Mouse (Mus musculus) cerebellum, postnatal 36 days (tissue): ENCODE measurements around the gene Fbxo9.
"Not testable (repeated sequence)": the region's sequence is repeated elsewhere in the genome, so short reads cannot be mapped to it uniquely, and the experiment has no call there.

Experiments
- DNase-seq, 2 experiments: peaks; one replicate each; pipeline ENCODE4 v3.0.0; 2021 to 2022; ENCODE audit warnings: mixed read lengths in 2 of 2

Fbxo9 gene

GRCm38 (mm10) chr9:78108796-78109239, at the start of gene Fbxo9, which contains the start of gene Ick:
Gene Fbxo9 (minus strand): TSS chr9:78109065.
Gene Ick (plus strand): TSS chr9:78109192.
- peak; percentile 82 to 87 for DNase-seq

GRCm38 (mm10) chr9:78157221-78157620, 48.4 kb upstream of the Fbxo9 start:
- DNase-seq: no peak

DNA sequence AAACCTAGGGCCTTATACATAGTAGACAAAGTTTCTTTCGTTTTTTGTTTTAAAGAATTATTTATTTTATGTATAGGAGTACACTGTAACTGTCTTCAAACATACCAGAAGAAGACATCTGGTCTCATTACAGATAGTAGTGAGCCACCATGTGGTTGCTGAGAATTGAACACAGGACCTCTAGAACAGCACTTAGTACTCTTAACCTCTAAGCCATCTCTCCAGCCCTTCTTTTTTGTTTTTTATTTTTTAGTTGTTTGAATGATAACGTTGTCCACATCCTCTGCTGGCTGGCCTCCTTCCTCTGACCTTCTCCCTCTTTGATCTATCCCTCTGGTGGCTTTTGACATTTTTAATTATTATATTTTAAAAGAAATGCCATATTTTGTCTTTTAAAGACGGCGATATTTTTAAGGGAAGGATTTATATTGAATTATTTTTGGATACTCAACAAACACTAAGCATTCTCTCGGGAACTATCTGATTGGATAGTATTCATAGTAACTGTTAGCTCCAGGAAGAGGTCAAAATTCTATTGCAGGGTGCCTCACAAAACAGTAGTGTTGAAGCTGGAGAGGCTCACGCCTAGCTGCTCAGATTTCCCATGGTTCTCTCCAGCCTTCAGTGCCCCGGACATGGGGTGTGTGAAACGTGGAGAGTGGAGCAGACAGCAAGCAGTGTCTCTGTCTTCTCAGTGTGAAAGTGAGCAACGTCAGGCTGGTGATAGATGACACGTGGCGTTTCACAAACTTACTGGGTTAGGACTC, 45.5 kb upstream of the Fbxo9 start:
- no peak for DNase-seq

DNA sequence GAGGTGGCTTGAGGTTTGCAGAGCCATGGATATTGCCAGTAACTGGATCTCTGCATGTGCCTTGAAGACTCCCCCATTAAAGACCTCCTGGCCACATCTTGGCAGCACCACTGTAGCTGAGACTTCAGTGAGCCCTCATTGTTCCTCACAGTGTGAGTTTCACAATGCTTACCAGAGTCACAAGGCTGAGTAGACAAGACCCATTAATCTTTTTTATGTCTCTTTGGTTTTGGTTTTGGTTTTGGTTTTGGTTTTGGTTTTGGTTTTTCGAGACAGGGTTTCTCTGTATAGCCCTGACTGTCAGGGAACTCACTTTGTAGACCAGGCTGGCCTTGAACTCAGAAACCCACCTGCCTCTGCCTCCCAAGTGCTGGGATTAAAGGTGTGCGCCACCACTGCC, 40.9 kb upstream of the Fbxo9 start:
- not testable (repeated sequence) for DNase-seq

DNA sequence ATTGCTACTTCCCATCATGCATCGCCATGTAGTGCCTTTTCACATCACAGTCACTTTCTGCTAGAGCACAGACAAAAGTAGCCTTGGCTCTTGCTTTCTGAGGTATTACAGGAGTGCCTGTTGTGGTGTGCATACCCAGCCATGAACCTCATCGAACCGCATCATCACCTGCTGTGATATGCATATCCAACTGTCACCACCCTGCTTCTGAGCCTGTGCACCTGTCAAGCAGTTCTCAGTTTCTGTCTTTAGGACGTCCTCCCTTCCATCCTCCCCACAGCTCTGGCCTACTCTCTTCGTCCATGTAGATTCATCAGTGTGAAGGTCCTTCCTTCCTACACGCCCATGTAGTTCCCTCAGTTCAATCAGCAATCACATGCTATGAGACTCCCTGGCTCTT, 39.3 kb upstream of the Fbxo9 start:
- DNase-seq: no peak

GRCm38 (mm10) chr9:78146627-78147026, 37.8 kb upstream of the Fbxo9 start:
- no peak for DNase-seq

- DNase-seq: no peak
Measured at GRCm38 (mm10) chr9:78146099-78146498, 37.2 kb upstream of the Fbxo9 start.

- DNase-seq: no peak
Measured at GRCm38 (mm10) chr9:78139463-78139862, 30.6 kb upstream of the Fbxo9 start.

GRCm38 (mm10) chr9:78138044-78138676, 29.3 kb upstream of the Fbxo9 start:
- no peak for DNase-seq

GRCm38 (mm10) chr9:78135658-78136057, 26.8 kb upstream of the Fbxo9 start:
- DNase-seq: no peak

- no peak for DNase-seq
Measured at GRCm38 (mm10) chr9:78126643-78127042, 17.8 kb upstream of the Fbxo9 start.

DNA sequence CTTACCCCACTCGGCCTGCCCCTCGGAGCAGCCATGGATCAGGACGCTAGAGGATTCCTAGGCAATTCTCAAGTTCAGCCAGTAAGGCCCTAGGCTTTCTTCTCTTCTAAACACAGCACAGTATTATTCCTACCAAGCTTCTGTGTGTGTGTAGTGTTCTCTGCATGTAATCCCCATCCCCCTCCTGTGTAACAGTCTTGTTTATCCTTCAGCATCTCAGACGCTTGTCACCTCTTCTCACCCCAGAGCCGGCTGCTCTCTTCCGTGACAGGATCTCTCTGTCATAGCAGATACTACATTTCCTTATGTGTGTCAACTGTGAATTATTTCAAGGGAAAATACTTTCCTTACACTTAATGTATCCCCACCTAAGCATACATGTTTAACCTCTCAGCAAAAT, 17.1 kb upstream of the Fbxo9 start:
- no peak for DNase-seq

- no peak for DNase-seq
Measured at GRCm38 (mm10) chr9:78124297-78124696, 15.4 kb upstream of the Fbxo9 start.

DNA sequence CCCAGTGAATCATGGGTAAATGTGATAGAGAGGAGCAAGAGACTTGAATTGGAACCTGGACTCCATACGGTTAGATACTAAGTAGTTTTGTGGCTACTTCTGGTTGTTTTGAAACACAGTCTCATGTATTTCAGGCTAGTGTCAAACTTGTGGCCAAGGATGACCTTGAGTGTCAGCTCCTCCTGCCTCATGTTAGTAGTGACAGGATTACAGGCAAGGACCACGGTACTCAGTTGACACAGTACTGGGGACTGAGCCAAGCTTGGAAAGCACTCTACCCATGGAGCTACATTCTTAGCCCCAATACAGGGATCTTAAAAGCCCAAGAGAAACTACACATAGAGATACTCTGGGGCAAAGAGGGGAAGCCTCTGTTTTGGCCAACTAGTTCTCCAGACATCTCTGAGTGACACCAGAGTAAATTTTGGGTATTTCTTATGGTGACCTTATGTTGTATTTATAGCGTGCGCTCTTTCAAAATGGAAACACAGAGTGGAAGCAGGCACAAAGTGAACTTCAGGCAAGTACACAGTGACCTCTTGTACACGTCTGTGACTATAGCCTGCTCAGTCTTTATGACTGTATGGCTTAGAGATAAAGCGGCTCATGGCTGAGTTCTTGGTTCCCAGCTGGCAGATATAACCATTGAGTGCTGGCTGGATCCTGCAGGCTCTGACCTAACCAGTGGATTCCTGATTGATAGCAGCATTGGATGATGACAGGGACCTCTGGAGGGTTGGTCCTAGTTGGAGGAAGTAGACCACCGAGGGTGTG, 14.3 kb upstream of the Fbxo9 start:
- DNase-seq: no peak

DNA sequence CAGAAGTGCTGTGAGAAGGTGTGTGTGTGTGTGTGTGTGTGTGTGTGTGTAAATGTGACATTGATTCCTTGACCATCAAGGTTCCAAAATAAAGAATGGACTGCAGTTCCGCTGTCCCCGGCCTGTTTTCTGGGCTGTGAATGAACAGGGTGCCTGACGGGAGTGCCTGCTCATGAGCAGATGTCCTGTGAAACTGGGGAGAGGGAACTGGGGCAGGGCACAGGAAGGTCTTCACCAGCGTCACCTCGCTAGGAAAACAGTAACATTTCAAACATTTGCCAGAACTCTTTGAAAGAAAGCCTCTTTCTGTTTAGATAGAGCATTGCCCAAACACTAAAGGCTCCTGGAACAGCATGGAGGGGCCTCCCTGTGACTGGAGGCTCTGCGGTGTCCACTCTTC, 13.1 kb upstream of the Fbxo9 start:
- DNase-seq: no peak

- no peak for DNase-seq
Measured at GRCm38 (mm10) chr9:78121358-78121757, 12.5 kb upstream of the Fbxo9 start.

DNA sequence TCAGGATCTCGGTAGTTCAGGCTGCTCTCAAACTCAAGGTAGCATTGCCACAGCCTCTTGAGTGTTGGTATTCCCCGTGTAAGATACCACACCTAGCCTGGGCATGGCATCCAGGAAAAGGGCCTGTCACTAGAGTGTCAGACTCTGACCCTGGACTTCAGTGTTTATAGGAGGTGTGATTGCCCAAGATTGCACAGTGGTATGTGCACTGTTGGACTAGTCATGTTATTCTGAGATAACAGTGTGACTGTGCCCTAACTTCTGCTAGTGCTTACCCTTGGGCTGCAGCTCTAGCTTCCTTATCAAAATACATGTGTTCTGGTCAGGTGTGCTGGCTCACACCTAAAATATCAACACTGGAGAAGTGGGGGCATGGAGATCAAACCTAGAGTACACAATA, 8.8 kb upstream of the Fbxo9 start:
- DNase-seq: no peak

GRCm38 (mm10) chr9:78115746-78116145, 6.9 kb upstream of the Fbxo9 start:
- DNase-seq: no peak

DNA sequence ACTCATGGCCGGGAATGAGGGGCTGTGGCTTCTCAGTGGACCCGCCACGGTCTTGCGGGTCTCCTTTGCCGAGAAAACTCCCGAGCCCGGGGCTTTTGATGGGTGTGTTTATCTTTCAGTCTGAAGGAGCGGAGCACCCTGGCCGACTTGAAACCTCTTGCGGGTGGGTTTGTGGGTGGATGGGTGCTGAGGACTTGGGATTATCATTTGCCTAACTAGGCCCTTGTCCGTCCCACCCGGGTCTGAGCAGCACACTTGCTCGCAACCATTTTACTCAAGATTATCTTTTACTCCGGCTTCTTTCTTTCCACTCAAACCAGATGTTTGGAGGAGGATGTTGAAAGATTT, 4.6 kb upstream of the Fbxo9 start:
- DNase-seq: no peak

GRCm38 (mm10) chr9:78112770-78113537, 4.1 kb upstream of the Fbxo9 start:
- DNase-seq: peak; percentile 92 to 93

- no peak for DNase-seq
Measured at GRCm38 (mm10) chr9:78111456-78111855, 2.6 kb upstream of the Fbxo9 start.

DNA sequence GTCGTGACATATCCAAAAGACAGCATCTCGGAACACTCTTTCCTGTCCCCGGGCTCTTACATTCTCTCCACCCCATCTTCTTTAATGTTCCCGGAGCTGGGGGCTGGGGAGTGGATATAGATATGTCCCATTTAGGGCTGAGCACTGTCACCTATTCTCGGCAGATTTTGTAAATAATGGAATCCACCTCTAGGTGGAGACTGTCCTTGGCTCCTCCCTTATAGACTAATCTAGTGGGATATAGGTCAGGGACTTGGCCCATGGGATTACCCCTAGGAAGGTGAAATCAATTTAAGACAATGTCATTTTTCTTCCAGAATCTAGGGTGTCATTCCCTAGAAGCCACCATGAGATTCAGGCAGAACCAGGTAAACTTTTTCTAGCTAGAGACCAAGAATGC, 791 bp upstream of the Fbxo9 start:
- DNase-seq: no peak
